Mouse (Mus musculus): ENCODE data around the gene Eif3i. TPM values are rescaled to one million over a fixed set of nuclear protein-coding genes. Genes with fewer than 3 reads are reported as not detected.

Gene Eif3i
- total and polyA plus RNA-seq, 2 experiments: 170 to 186 TPM

DNA sequence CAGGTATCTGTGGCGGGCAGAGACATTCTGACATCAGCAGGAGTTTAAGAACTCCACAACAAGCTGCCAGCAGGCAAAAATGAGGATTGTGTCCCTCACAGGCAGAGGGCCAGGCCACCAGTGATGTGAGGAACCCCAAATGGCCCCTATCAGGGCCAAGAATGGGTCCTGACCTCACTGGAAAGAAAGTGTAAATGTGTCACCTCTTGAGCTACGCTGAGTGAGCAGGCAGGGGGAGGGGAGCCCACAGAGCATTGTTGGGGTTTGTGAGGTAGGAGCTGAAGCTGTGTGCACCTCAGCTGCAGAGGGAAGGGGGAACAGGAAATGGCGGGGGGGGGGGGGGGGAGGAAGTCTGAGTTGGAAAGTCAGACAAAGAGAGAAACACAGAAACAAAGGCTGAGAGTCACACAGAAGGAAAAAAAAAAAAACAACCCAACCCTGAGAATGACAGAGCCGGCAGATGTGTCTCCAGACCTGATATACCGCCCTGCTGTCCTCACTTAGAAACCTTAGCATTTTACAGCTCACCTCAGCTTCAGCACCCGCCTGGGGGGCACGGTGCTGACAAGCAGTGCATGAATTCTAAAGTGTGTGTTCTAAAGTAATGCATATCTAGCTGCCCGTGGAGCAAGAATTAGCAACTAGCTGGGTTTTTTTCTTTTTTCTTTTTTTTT, 25.1 kb downstream of the Eif3i start:
- TF ChIP-seq CTCF (IDR thresholded peaks at IDR 0.05; ENCODE audit: low read depth, low read length) (no peak), POLR2A (IDR thresholded peaks at IDR 0.05; ENCODE audit: extremely low read depth, insufficient read depth, low read length) (no peak)
- no peak for DNase-seq (ENCODE audit: extremely low read depth, low read depth, low spot score)
- Histone ChIP-seq H3K4me3 (ENCODE audit: insufficient read depth, low read depth, low read length) (peak overlapping the region; percentile 20; the same call in 1 of the 2 replicates), H3K79me2 (ENCODE audit: control insufficient read depth, insufficient read depth, low read length) (no peaks in the 10 kb centered on the region), H3K4me1 (ENCODE audit: control insufficient read depth, insufficient read depth, low read length) (0 out of 2 replicates have a peak, but pooled peaks cover 3% of the 10 kb centered on the region), H3K9ac (ENCODE audit: low read depth, low read length) (no peak overlapping the region; the same call in 1 of the 2 replicates), H3K27ac (replicated peaks; ENCODE audit: insufficient read depth, low read depth, low read length) (peak overlapping the region; percentile 47), H3K27me3 (ENCODE audit: control insufficient read depth, insufficient read depth, low read length) (no peaks in the 10 kb centered on the region), H3K36me3 (ENCODE audit: control insufficient read depth, insufficient read depth, low read length) (no peaks in the 10 kb centered on the region)
- 61% methylated on average over 8 of the region's 8 CpGs for whole genome bisulfite sequencing

DNA sequence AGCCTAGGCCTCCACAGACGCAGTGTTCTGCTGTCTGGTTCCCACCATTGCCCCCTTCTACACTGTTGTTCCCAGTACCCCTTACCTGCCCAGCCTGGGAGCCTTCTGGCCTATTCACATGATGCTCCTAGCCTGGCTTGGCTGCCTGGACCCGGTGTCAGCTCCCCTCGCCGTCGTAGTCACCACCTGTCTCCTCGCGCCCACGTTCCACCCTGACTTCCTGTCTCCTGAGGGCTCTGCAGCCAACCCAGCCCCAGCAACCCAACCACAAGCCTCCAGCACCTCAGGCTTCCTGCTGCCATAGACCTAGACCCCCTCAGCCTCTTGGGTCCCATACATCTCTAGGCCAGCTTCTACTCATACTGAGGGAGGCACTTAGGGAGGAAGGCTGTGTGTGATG, 27.0 kb downstream of the Eif3i start, which contains the start of gene Lck:
Gene Lck (minus strand): TSS at position 212 of the 400 bp plus-strand sequence.
- no peak within 1 kb of the TSS for H3K4me3 ChIP-seq (ENCODE audit: insufficient read depth, low read depth, low read length)
- TF ChIP-seq CTCF (IDR thresholded peaks at IDR 0.05; ENCODE audit: low read depth, low read length) (no peak), POLR2A (IDR thresholded peaks at IDR 0.05; ENCODE audit: extremely low read depth, insufficient read depth, low read length) (no peak)
- H3K79me2 ChIP-seq (ENCODE audit: control insufficient read depth, insufficient read depth, low read length): no peaks in the 10 kb centered on the region
- H3K27me3 ChIP-seq (ENCODE audit: control insufficient read depth, insufficient read depth, low read length): no peaks in the 10 kb centered on the region
- H3K4me1 ChIP-seq (ENCODE audit: control insufficient read depth, insufficient read depth, low read length): 0 out of 2 replicates have a peak, but pooled peaks cover 3% of the 10 kb centered on the region
- no peaks in the 10 kb centered on the region for H3K36me3 ChIP-seq (ENCODE audit: control insufficient read depth, insufficient read depth, low read length)
- DNase-seq (ENCODE audit: extremely low read depth, low read depth, low spot score): no peak
- 83% methylated on average over 8 of the region's 8 CpGs for WGBS
- peak within 1 kb of the TSS; percentile 85 for H3K27ac ChIP-seq (replicated peaks; ENCODE audit: insufficient read depth, low read depth, low read length)
- H3K9ac ChIP-seq (ENCODE audit: low read depth, low read length): peak within 1 kb of the TSS; percentile 30; the same call in 1 of the 2 replicates

DNA sequence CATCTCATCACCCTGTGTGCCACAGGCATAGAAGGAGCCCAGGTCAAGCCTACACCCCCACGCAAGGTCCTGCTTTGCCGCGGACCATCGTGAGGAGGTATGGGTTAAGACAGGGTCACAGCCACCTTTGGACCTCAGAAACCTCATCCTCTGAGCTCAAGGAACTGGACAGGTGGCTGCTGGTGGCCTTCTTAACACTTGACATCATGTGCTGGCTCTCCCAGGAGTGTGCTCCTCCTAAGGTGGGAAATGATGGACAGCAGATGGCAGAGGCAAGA, 27.4 kb downstream of the Eif3i start:
- H3K27ac ChIP-seq (replicated peaks; ENCODE audit: insufficient read depth, low read depth, low read length): peak overlapping the region; percentile 85
- no peaks in the 10 kb centered on the region for H3K79me2 ChIP-seq (ENCODE audit: control insufficient read depth, insufficient read depth, low read length)
- H3K27me3 ChIP-seq (ENCODE audit: control insufficient read depth, insufficient read depth, low read length): no peaks in the 10 kb centered on the region
- no peak for TF ChIP-seq POLR2A (IDR thresholded peaks at IDR 0.05; ENCODE audit: extremely low read depth, insufficient read depth, low read length)
- H3K4me1 ChIP-seq (ENCODE audit: control insufficient read depth, insufficient read depth, low read length): 0 out of 2 replicates have a peak, but pooled peaks cover 3% of the 10 kb centered on the region
- no peak for DNase-seq (ENCODE audit: extremely low read depth, low read depth, low spot score)
- H3K9ac ChIP-seq (ENCODE audit: low read depth, low read length): peak overlapping the region; percentile 30; the same call in 1 of the 2 replicates
- WGBS: 79% methylated on average over 4 of the region's 4 CpGs
- no peaks in the 10 kb centered on the region for H3K36me3 ChIP-seq (ENCODE audit: control insufficient read depth, insufficient read depth, low read length)
- H3K4me3 ChIP-seq (ENCODE audit: insufficient read depth, low read depth, low read length): no peak overlapping the region

DNA sequence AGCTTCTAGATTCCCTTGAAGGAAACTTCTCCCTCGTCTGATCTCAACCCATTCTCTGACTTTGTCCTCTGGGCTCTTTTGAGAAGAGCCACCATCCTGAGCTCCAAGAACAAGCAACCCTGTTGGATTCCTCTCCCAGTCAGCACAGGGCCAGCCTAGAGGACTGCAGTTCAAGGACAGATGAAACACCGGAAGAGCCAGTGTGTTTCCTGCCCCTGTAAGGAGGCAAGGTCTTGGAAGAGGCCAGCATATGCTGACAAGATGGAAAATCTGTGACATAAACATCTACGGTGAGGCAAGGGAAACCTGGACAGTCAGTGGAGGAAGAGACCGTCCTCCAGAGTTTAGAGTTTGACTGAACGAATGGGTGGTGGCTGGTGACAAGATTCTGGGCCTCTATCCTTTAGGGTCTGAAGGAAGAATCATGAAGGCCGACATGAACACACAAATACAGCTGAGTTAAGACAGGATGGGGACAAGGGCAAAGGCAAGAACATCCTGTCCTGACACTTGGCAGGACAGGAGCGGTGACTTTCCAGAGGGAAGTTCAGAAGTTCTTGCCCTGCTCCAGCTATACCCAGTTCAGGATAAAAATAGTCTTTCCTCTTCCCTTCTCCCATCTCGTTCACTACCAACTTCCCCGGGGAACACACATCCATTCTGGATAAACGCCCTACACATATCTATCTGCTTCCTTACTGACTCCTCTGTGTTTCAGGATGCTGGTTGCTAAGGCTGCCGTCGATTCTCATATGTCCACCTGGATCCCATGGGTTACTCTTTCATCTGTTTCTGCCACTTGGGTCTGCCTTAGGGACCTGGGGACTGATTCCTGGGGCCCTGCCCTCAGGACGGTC, 28.0 kb downstream of the Eif3i start:
- DNase-seq (ENCODE audit: extremely low read depth, low read depth, low spot score): no peak
- no peaks in the 10 kb centered on the region for H3K79me2 ChIP-seq (ENCODE audit: control insufficient read depth, insufficient read depth, low read length)
- no peaks in the 10 kb centered on the region for H3K27me3 ChIP-seq (ENCODE audit: control insufficient read depth, insufficient read depth, low read length)
- H3K4me1 ChIP-seq (ENCODE audit: control insufficient read depth, insufficient read depth, low read length): 0 out of 2 replicates have a peak, but pooled peaks cover 3% of the 10 kb centered on the region
- H3K36me3 ChIP-seq (ENCODE audit: control insufficient read depth, insufficient read depth, low read length): no peaks in the 10 kb centered on the region
- 0 out of 2 replicates have a peak overlapping the region, but pooled peaks have one; percentile 30 for H3K9ac ChIP-seq (ENCODE audit: low read depth, low read length)
- no peak overlapping the region for H3K4me3 ChIP-seq (ENCODE audit: insufficient read depth, low read depth, low read length)
- WGBS: 69% methylated on average over 13 of the region's 13 CpGs
- no peak for TF ChIP-seq CTCF (IDR thresholded peaks at IDR 0.05; ENCODE audit: low read depth, low read length)
- TF ChIP-seq POLR2A (IDR thresholded peaks at IDR 0.05; ENCODE audit: extremely low read depth, insufficient read depth, low read length): no peak
- H3K27ac ChIP-seq (replicated peaks; ENCODE audit: insufficient read depth, low read depth, low read length): peak overlapping the region; percentile 85

DNA sequence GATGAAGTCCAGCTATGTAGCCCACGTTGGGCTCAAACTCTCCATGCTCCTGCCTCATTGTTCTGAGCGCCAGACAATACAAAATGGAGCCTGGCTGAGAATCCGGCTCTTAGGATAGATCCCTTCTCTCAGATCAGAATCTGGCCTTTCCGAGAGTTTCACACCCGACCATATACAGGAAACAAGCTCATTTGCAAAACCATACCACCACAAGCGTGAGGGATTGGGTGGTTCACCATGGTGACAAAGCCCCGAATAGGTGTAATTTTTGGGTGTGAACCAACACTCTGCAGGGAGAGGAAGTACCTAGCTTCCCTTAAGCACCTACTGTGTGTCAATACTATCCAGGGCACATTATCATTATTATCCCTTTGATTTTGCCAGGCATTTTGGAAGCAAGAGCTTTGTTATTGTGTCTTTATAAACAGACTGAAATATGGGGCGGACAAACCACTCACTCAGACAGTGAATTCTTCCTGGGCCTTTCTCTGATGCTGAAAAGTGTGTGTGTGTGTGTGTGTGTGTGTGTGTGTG, 28.8 kb downstream of the Eif3i start:
- Histone ChIP-seq H3K79me2 (ENCODE audit: control insufficient read depth, insufficient read depth, low read length) (no peaks in the 10 kb centered on the region), H3K4me1 (ENCODE audit: control insufficient read depth, insufficient read depth, low read length) (0 out of 2 replicates have a peak, but pooled peaks cover 3% of the 10 kb centered on the region), H3K27me3 (ENCODE audit: control insufficient read depth, insufficient read depth, low read length) (no peaks in the 10 kb centered on the region), H3K27ac (replicated peaks; ENCODE audit: insufficient read depth, low read depth, low read length) (peak overlapping the region; percentile 77), H3K4me3 (ENCODE audit: insufficient read depth, low read depth, low read length) (no peak overlapping the region), H3K36me3 (ENCODE audit: control insufficient read depth, insufficient read depth, low read length) (no peaks in the 10 kb centered on the region), H3K9ac (ENCODE audit: low read depth, low read length) (no peak overlapping the region)
- TF ChIP-seq POLR2A (IDR thresholded peaks at IDR 0.05; ENCODE audit: extremely low read depth, insufficient read depth, low read length) (no peak), CTCF (IDR thresholded peaks at IDR 0.05; ENCODE audit: low read depth, low read length) (no peak)
- 79% methylated on average over 8 of the region's 8 CpGs for WGBS
- no peak for DNase-seq (ENCODE audit: extremely low read depth, low read depth, low spot score)
